Mouse (Mus musculus) liver, postnatal 0 days (tissue): ENCODE results near the gene Stam.

ENCODE experiments used
- CTCF ChIP-seq: sonication (generic); IDR thresholded peaks from 2 replicates; pipeline ENCODE4 v1.5.1; 2016; ENCODE audit warnings: antibody characterized with exemption, low read depth
- EP300 ChIP-seq: IDR thresholded peaks from 2 replicates; pipeline ENCODE4 v1.6.1; 2016; ENCODE audit warnings: antibody characterized with exemption, low read depth, mild to moderate bottlenecking

GRCm38 (mm10) chr2:14165618-14166344 is 91.9 kb downstream of the Stam start:
- TF ChIP-seq CTCF (no peak), EP300 (peak; percentile 40; the same call in 1 of the 2 replicates)
